Mouse (Mus musculus) thymus, adult 2 months (tissue): ENCODE measurements around the gene Cxcl10. TPM values are rescaled to one million over a fixed set of nuclear protein-coding genes. Genes with fewer than 3 reads are reported as not detected.

Experiments
- DNase-seq: peaks from one replicate; pipeline ENCODE4 v3.0.0; 2021
- H3K27ac ChIP-seq: fragments of 200-500 bp; 2 replicates; pipeline ENCODE4 v1.5.1; 2012; ENCODE audit warnings: low read length, control low read depth; ENCODE audit not compliant: control insufficient read depth, insufficient read depth
- H3K27me3 ChIP-seq: fragments of 200-500 bp; 2 replicates; pipeline ENCODE4 v1.6.1; 2012; ENCODE audit warnings: mild to moderate bottlenecking, low read length, moderate library complexity, mixed read lengths; ENCODE audit not compliant: control insufficient read depth, insufficient read depth
- H3K36me3 ChIP-seq: fragments of 200-500 bp; 2 replicates; pipeline ENCODE4 v1.6.1; 2012; ENCODE audit warnings: mild to moderate bottlenecking, low read length, moderate library complexity; ENCODE audit not compliant: control insufficient read depth, insufficient read depth
- H3K4me1 ChIP-seq: fragments of 200-500 bp; replicated peaks from 2 replicates; pipeline ENCODE4 v1.6.1; 2012; ENCODE audit warnings: low read length; ENCODE audit not compliant: control insufficient read depth, insufficient read depth
- H3K4me3 ChIP-seq: fragments of 200-500 bp; 2 replicates; pipeline ENCODE4 v1.5.1; 2012; ENCODE audit warnings: mild to moderate bottlenecking, low read length, control low read depth, moderate library complexity; ENCODE audit not compliant: control insufficient read depth, insufficient read depth
- CTCF ChIP-seq: fragments of 200-500 bp; IDR thresholded peaks from 2 replicates; pipeline ENCODE4 v1.5.1; 2012; ENCODE audit warnings: mild to moderate bottlenecking, control low read depth, low read length, moderate library complexity, borderline replicate concordance; ENCODE audit not compliant: control insufficient read depth, poor library complexity, insufficient read depth; ENCODE audit errors: extremely low read depth
- POLR2A ChIP-seq: fragments of 200-500 bp; IDR thresholded peaks from 2 replicates; pipeline ENCODE4 v1.6.1; 2012; ENCODE audit warnings: mild to moderate bottlenecking, low read length, control low read depth, moderate library complexity; ENCODE audit not compliant: control insufficient read depth, poor library complexity, insufficient read depth; ENCODE audit errors: extremely low read depth
- WGBS: fragments of 180-500 bp; shearing (Covaris S2); methylation state at CpG from one replicate; pipeline ENCODE4 v1.1.7; 2018; 5-methylcytosine and 5-hydroxymethylcytosine counted together
- polyA plus RNA-seq: library from polyadenylated mRNA; depleted of rRNA; stranded (reverse); fragments of >200 nt; gene quantifications from 2 replicates; pipeline ENCODE4 v1.2.3, GENCODE M21; 2012

Cxcl10 gene
- polyA plus RNA-seq, 1 experiment = 93.6 TPM

GRCm38 (mm10) chr5:92390615-92391014 is 41.9 kb upstream of the Cxcl10 start:
- DNase-seq = no peak
- H3K36me3 ChIP-seq = no peaks in the 10 kb centered on the region
- no peak overlapping the region for H3K4me3 ChIP-seq
- TF ChIP-seq POLR2A (no peak), CTCF (no peak)
- 0 out of 2 replicates have a peak, but pooled peaks cover 2% of the 10 kb centered on the region for H3K4me1 ChIP-seq
- 90% methylated on average over 8 of the region's 8 CpGs for WGBS
- H3K27ac ChIP-seq = no peak overlapping the region
- no peaks in the 10 kb centered on the region; the same call in 1 of the 2 replicates for H3K27me3 ChIP-seq

- Histone ChIP-seq H3K27ac (no peak overlapping the region), H3K4me1 (0 out of 2 replicates have a peak, but pooled peaks cover 2% of the 10 kb centered on the region), H3K27me3 (no peaks in the 10 kb centered on the region; the same call in 1 of the 2 replicates), H3K36me3 (no peaks in the 10 kb centered on the region), H3K4me3 (no peak overlapping the region)
- DNase-seq = no peak
- TF ChIP-seq POLR2A (no peak), CTCF (no peak)
- WGBS = 78% methylated on average over 2 of the region's 2 CpGs
Measured at GRCm38 (mm10) chr5:92389977-92390376, 41.3 kb upstream of the Cxcl10 start.

GRCm38 (mm10) chr5:92387433-92387832 is 38.7 kb upstream of the Cxcl10 start:
- H3K4me1 ChIP-seq = 0 out of 2 replicates have a peak, but pooled peaks cover under 1% of the 10 kb centered on the region
- no peaks in the 10 kb centered on the region for H3K36me3 ChIP-seq
- no peak for DNase-seq
- TF ChIP-seq POLR2A (no peak), CTCF (no peak)
- WGBS = 85% methylated on average over 11 of the region's 11 CpGs
- H3K27me3 ChIP-seq = no peaks in the 10 kb centered on the region; the same call in 1 of the 2 replicates
- no peak overlapping the region for H3K4me3 ChIP-seq
- no peak overlapping the region for H3K27ac ChIP-seq

GRCm38 (mm10) chr5:92386643-92387042 is 38.0 kb upstream of the Cxcl10 start:
- peaks cover under 1% of the 10 kb centered on the region; the same call in 1 of the 2 replicates for H3K4me1 ChIP-seq
- H3K27me3 ChIP-seq = no peaks in the 10 kb centered on the region; the same call in 1 of the 2 replicates
- no peak overlapping the region for H3K4me3 ChIP-seq
- DNase-seq = no peak
- no peak for TF ChIP-seq POLR2A
- no peak for TF ChIP-seq CTCF
- H3K36me3 ChIP-seq = no peaks in the 10 kb centered on the region
- WGBS = 38% methylated on average over 6 of the region's 6 CpGs
- no peak overlapping the region for H3K27ac ChIP-seq

GRCm38 (mm10) chr5:92386102-92386501 is 37.4 kb upstream of the Cxcl10 start:
- Histone ChIP-seq H3K36me3 (no peaks in the 10 kb centered on the region), H3K27me3 (no peaks in the 10 kb centered on the region; the same call in 1 of the 2 replicates), H3K4me1 (peaks cover 2% of the 10 kb centered on the region; the same call in 1 of the 2 replicates), H3K27ac (no peak overlapping the region), H3K4me3 (no peak overlapping the region)
- WGBS = 74% methylated on average over 5 of the region's 5 CpGs
- no peak for DNase-seq
- TF ChIP-seq CTCF (no peak), POLR2A (no peak)

- H3K27me3 ChIP-seq = no peaks in the 10 kb centered on the region; the same call in 1 of the 2 replicates
- no peak overlapping the region for H3K4me3 ChIP-seq
- DNase-seq = peak; percentile 50
- WGBS = 60% methylated on average over 7 of the region's 7 CpGs
- no peaks in the 10 kb centered on the region for H3K36me3 ChIP-seq
- H3K27ac ChIP-seq = no peak overlapping the region
- TF ChIP-seq POLR2A (no peak), CTCF (no peak)
- H3K4me1 ChIP-seq = peaks cover 2% of the 10 kb centered on the region; the same call in 1 of the 2 replicates
Measured at GRCm38 (mm10) chr5:92384855-92385254, 36.2 kb upstream of the Cxcl10 start.
